Mouse (Mus musculus) stomach, embryonic 15.5 days (tissue): ENCODE results near the gene Prr36. TPM values are rescaled to one million over a fixed set of nuclear protein-coding genes. Genes with fewer than 3 reads are reported as not detected.

Experiments used
- ATAC-seq: fragments of 200-750 bp; cut with Nextera tagmentation; 2 replicates; pipeline ENCODE4 v1.8.0; 2017; ENCODE audit warnings: low read depth, moderate number of reproducible peaks, moderate TSS enrichment; ENCODE audit not compliant: insufficient read depth, low FRiP score
- H3K27ac ChIP-seq: fragments of 300-500 bp; sonication (generic); 2 replicates; pipeline ENCODE4 v1.5.1; 2015; ENCODE audit warnings: mild to moderate bottlenecking, inconsistent platforms
- H3K27me3 ChIP-seq: fragments of 300-500 bp; sonication (generic); replicated peaks from 2 replicates; pipeline ENCODE4 v1.6.1; 2015; ENCODE audit warnings: inconsistent platforms
- H3K36me3 ChIP-seq: fragments of 300-500 bp; sonication (generic); 2 replicates; pipeline ENCODE4 v1.6.1; 2015; ENCODE audit warnings: inconsistent platforms
- H3K4me1 ChIP-seq: fragments of 300-500 bp; sonication (generic); 2 replicates; pipeline ENCODE4 v1.6.1; 2015; ENCODE audit warnings: inconsistent platforms
- H3K4me2 ChIP-seq: fragments of 300-500 bp; sonication (generic); 2 replicates; pipeline ENCODE4 v1.6.1; 2015; ENCODE audit warnings: mild to moderate bottlenecking, inconsistent platforms
- H3K4me3 ChIP-seq: fragments of 300-500 bp; sonication (generic); replicated peaks from 2 replicates; pipeline ENCODE4 v1.5.1; 2015; ENCODE audit warnings: inconsistent platforms
- H3K9ac ChIP-seq: fragments of 300-500 bp; sonication (generic); 2 replicates; pipeline ENCODE4 v1.6.1; 2015; ENCODE audit warnings: inconsistent platforms
- H3K9me3 ChIP-seq: fragments of 300-500 bp; sonication (generic); 2 replicates; pipeline ENCODE4 v1.6.1; 2016; ENCODE audit warnings: inconsistent platforms
- WGBS: fragments of 180-500 bp; shearing (Covaris S2); methylation state at CpG from one replicate; pipeline ENCODE4 v1.1.7; 2015; 5-methylcytosine and 5-hydroxymethylcytosine counted together
- polyA plus RNA-seq: library from polyadenylated mRNA; unstranded; fragments of >200 nt; fragmentation: Nextera tagmentation; extraction: Ambion mirVana; gene quantifications from 2 replicates; pipeline ENCODE4 v1.2.1, GENCODE M21; 2015

Gene Prr36
- polyA plus RNA-seq, 1 experiment from 2014 or later: 3.2 TPM

- no peaks in the 10 kb centered on the region for H3K9me3 ChIP-seq
- H3K4me3 ChIP-seq: peak within 1 kb of the TSS; percentile 92
- peak within 1 kb of the TSS; percentile 68 for H3K4me2 ChIP-seq
- H3K36me3 ChIP-seq: peaks cover 27% of the 10 kb centered on the region
- no peaks in the 10 kb centered on the region for H3K27me3 ChIP-seq
- H3K9ac ChIP-seq: peak within 1 kb of the TSS; percentile 89
- ATAC-seq: peak; percentile 91
- under 1% methylated on average over 69 of the region's 69 CpGs for WGBS
- peak within 1 kb of the TSS; percentile 94 for H3K27ac ChIP-seq
- peaks cover 36% of the 10 kb centered on the region for H3K4me1 ChIP-seq
Measured at GRCm38 (mm10) chr8:4252934-4253841, 35.9 kb upstream of the Prr36 start, which contains the start of gene Snapc2. TSS of gene Snapc2 (plus strand) at chr8:4253080.

GRCm38 (mm10) chr8:4252116-4252760, 35.0 kb upstream of the Prr36 start:
- Histone ChIP-seq H3K4me1 (peaks cover 27% of the 10 kb centered on the region), H3K9me3 (no peaks in the 10 kb centered on the region), H3K27ac (peak overlapping the region; percentile 31; the same call in 1 of the 2 replicates), H3K36me3 (peaks cover 27% of the 10 kb centered on the region), H3K9ac (no peak overlapping the region), H3K27me3 (no peaks in the 10 kb centered on the region), H3K4me2 (peak overlapping the region; percentile 68), H3K4me3 (peak overlapping the region; percentile 92)
- no peak for ATAC-seq
- 42% methylated on average over 8 of the region's 8 CpGs for whole genome bisulfite sequencing

- Histone ChIP-seq H3K4me2 (no peak overlapping the region), H3K27me3 (no peaks in the 10 kb centered on the region), H3K27ac (no peak overlapping the region), H3K9me3 (no peaks in the 10 kb centered on the region), H3K36me3 (peaks cover 30% of the 10 kb centered on the region), H3K9ac (no peak overlapping the region), H3K4me3 (no peak overlapping the region), H3K4me1 (peaks cover 27% of the 10 kb centered on the region)
- ATAC-seq: peak; percentile 9; the same call in 1 of the 2 replicates
- 40% methylated on average over 26 of the region's 26 CpGs for WGBS
Measured at GRCm38 (mm10) chr8:4250306-4250970, 33.2 kb upstream of the Prr36 start.

GRCm38 (mm10) chr8:4249213-4249612, 32.0 kb upstream of the Prr36 start:
- H3K9ac ChIP-seq: no peak overlapping the region
- no peaks in the 10 kb centered on the region for H3K9me3 ChIP-seq
- peak overlapping the region; percentile 24 for H3K4me2 ChIP-seq
- H3K36me3 ChIP-seq: peaks cover 32% of the 10 kb centered on the region
- H3K4me1 ChIP-seq: peaks cover 24% of the 10 kb centered on the region
- H3K27me3 ChIP-seq: no peaks in the 10 kb centered on the region
- H3K4me3 ChIP-seq: no peak overlapping the region
- WGBS: 25% methylated on average over 29 of the region's 29 CpGs
- ATAC-seq: no peak
- H3K27ac ChIP-seq: peak overlapping the region; percentile 23; the same call in 1 of the 2 replicates

- no peaks in the 10 kb centered on the region for H3K9me3 ChIP-seq
- no peak within 1 kb of the TSS for H3K4me2 ChIP-seq
- no peaks in the 10 kb centered on the region for H3K27me3 ChIP-seq
- WGBS: 72% methylated on average over 15 of the region's 15 CpGs
- no peak for ATAC-seq
- no peak within 1 kb of the TSS for H3K9ac ChIP-seq
- peaks cover 21% of the 10 kb centered on the region; the same call in 1 of the 2 replicates for H3K4me1 ChIP-seq
- no peak within 1 kb of the TSS; the same call in 1 of the 2 replicates for H3K27ac ChIP-seq
- no peak within 1 kb of the TSS for H3K4me3 ChIP-seq
- H3K36me3 ChIP-seq: peaks cover 42% of the 10 kb centered on the region
Measured at GRCm38 (mm10) chr8:4247951-4248540, 30.8 kb upstream of the Prr36 start, which contains the start of gene Tgfbr3l. TSS of gene Tgfbr3l (plus strand) at chr8:4248214.

GRCm38 (mm10) chr8:4247241-4247640, 30.0 kb upstream of the Prr36 start:
- no peaks in the 10 kb centered on the region for H3K27me3 ChIP-seq
- ATAC-seq: no peak
- no peak overlapping the region for H3K4me3 ChIP-seq
- H3K4me1 ChIP-seq: peaks cover 17% of the 10 kb centered on the region; the same call in 1 of the 2 replicates
- H3K9me3 ChIP-seq: no peaks in the 10 kb centered on the region
- H3K9ac ChIP-seq: no peak overlapping the region
- WGBS: 77% methylated on average over 8 of the region's 8 CpGs
- H3K36me3 ChIP-seq: peaks cover 48% of the 10 kb centered on the region
- no peak overlapping the region for H3K4me2 ChIP-seq
- no peak overlapping the region for H3K27ac ChIP-seq

GRCm38 (mm10) chr8:4245737-4246136, 28.5 kb upstream of the Prr36 start:
- WGBS: 79% methylated on average over 13 of the region's 13 CpGs
- no peak overlapping the region for H3K4me3 ChIP-seq
- ATAC-seq: no peak
- H3K27me3 ChIP-seq: no peaks in the 10 kb centered on the region
- no peak overlapping the region for H3K4me2 ChIP-seq
- H3K27ac ChIP-seq: no peak overlapping the region
- peaks cover 48% of the 10 kb centered on the region for H3K36me3 ChIP-seq
- H3K9ac ChIP-seq: no peak overlapping the region
- H3K9me3 ChIP-seq: no peaks in the 10 kb centered on the region
- H3K4me1 ChIP-seq: peaks cover 21% of the 10 kb centered on the region

- Histone ChIP-seq H3K4me2 (no peak overlapping the region), H3K4me3 (no peak overlapping the region), H3K9me3 (no peaks in the 10 kb centered on the region), H3K4me1 (peaks cover 22% of the 10 kb centered on the region), H3K9ac (no peak overlapping the region), H3K27ac (no peak overlapping the region), H3K36me3 (peaks cover 47% of the 10 kb centered on the region), H3K27me3 (no peaks in the 10 kb centered on the region)
- ATAC-seq: no peak
- whole genome bisulfite sequencing: 95% methylated on average over 5 of the region's 5 CpGs
Measured at GRCm38 (mm10) chr8:4245061-4245460, 27.8 kb upstream of the Prr36 start.

- H3K4me2 ChIP-seq: peak overlapping the region; percentile 76
- H3K4me1 ChIP-seq: peaks cover 20% of the 10 kb centered on the region
- ATAC-seq: peak; percentile 41
- H3K9ac ChIP-seq: peak overlapping the region; percentile 81
- H3K27ac ChIP-seq: peak overlapping the region; percentile 95
- H3K4me3 ChIP-seq: peak overlapping the region; percentile 78
- 12% methylated on average over 18 of the region's 19 CpGs for WGBS
- H3K9me3 ChIP-seq: no peaks in the 10 kb centered on the region
- H3K27me3 ChIP-seq: no peaks in the 10 kb centered on the region
- H3K36me3 ChIP-seq: peaks cover 18% of the 10 kb centered on the region
Measured at GRCm38 (mm10) chr8:4239193-4239890, 22.1 kb upstream of the Prr36 start.

GRCm38 (mm10) chr8:4238434-4239192, 21.4 kb upstream of the Prr36 start, which contains the start of the genes Map2k7 and Gm49320:
TSS of gene Map2k7 (plus strand) at chr8:4238740.
TSS of gene Gm49320 (plus strand) at chr8:4238865.
- H3K4me2 ChIP-seq: peak within 1 kb of the TSS; percentile 76
- H3K36me3 ChIP-seq: peaks cover 10% of the 10 kb centered on the region
- H3K4me3 ChIP-seq: peak within 1 kb of the TSS; percentile 78
- WGBS: under 1% methylated on average over 64 of the region's 71 CpGs
- H3K27me3 ChIP-seq: no peaks in the 10 kb centered on the region
- no peaks in the 10 kb centered on the region for H3K9me3 ChIP-seq
- peak within 1 kb of the TSS; percentile 95 for H3K27ac ChIP-seq
- peaks cover 20% of the 10 kb centered on the region for H3K4me1 ChIP-seq
- peak within 1 kb of the TSS; percentile 81 for H3K9ac ChIP-seq
- peak; percentile 94 for ATAC-seq
